Mouse (Mus musculus): ENCODE measurements around the gene Gcgr.
"Not testable (repeated sequence)": the region's sequence is repeated elsewhere in the genome, so short reads cannot be mapped to it uniquely, and the experiment has no call there.

Gcgr gene

GRCm38 (mm10) chr11:120539285-120540014 lies 9.0 kb downstream of the Gcgr start:
- peak; percentile 55 for DNase-seq

GRCm38 (mm10) chr11:120541907-120542306 lies 11.4 kb downstream of the Gcgr start:
- DNase-seq, result no peak

- DNase-seq, result no peak
These were observed 11.9 kb downstream of the Gcgr start for GRCm38 (mm10) chr11:120542376-120542775.

- no peak for DNase-seq
These were observed 15.5 kb downstream of the Gcgr start for GRCm38 (mm10) chr11:120545964-120546363.

GRCm38 (mm10) chr11:120547469-120547868 lies 17.0 kb downstream of the Gcgr start:
- DNase-seq, result no peak

- DNase-seq, result no peak
These were observed 17.7 kb downstream of the Gcgr start for GRCm38 (mm10) chr11:120548214-120548613.

- peak; percentile 50 for DNase-seq
These were observed 18.3 kb downstream of the Gcgr start for GRCm38 (mm10) chr11:120548786-120549167.

- DNase-seq, result peak; percentile 94
These were observed 18.9 kb downstream of the Gcgr start, which contains the start of gene Mcrip1 for GRCm38 (mm10) chr11:120549168-120549945. Mcrip1 (minus strand) TSS chr11:120549727.

GRCm38 (mm10) chr11:120549986-120550809 lies 19.7 kb downstream of the Gcgr start:
- DNase-seq, result no peak

- no peak for DNase-seq
These were observed 20.4 kb downstream of the Gcgr start, which contains the start of gene Ppp1r27 for GRCm38 (mm10) chr11:120550810-120551440. Ppp1r27 (minus strand) TSS chr11:120551132.

- no peak for DNase-seq
These were observed 22.2 kb downstream of the Gcgr start for GRCm38 (mm10) chr11:120552736-120553135.

- no peak for DNase-seq
These were observed 24.3 kb downstream of the Gcgr start for GRCm38 (mm10) chr11:120554834-120555233.

- no peak for DNase-seq
These were observed 24.8 kb downstream of the Gcgr start for GRCm38 (mm10) chr11:120555260-120555659.

GRCm38 (mm10) chr11:120558843-120559242 lies 28.3 kb downstream of the Gcgr start:
- DNase-seq, result not testable (repeated sequence)

GRCm38 (mm10) chr11:120560952-120561728 lies 30.6 kb downstream of the Gcgr start:
- no peak for DNase-seq

- no peak for DNase-seq
These were observed 32.5 kb downstream of the Gcgr start for GRCm38 (mm10) chr11:120562949-120563348.

GRCm38 (mm10) chr11:120565114-120565513 lies 34.6 kb downstream of the Gcgr start:
- no peak for DNase-seq

GRCm38 (mm10) chr11:120568324-120568723 lies 37.8 kb downstream of the Gcgr start:
- no peak for DNase-seq

GRCm38 (mm10) chr11:120571122-120571521 lies 40.6 kb downstream of the Gcgr start:
- DNase-seq, result no peak

GRCm38 (mm10) chr11:120571754-120572416 lies 41.4 kb downstream of the Gcgr start:
- peak; percentile 47 for DNase-seq

GRCm38 (mm10) chr11:120572417-120572751 lies 41.9 kb downstream of the Gcgr start:
- no peak for DNase-seq
